Mouse (Mus musculus): Measurements from ENCODE around the gene Ubald2.

Ubald2 gene

GRCm38 (mm10) chr11:116434287-116434966 lies 533 bp downstream of the Ubald2 start:
- DNase-seq = peak; percentile 79

- DNase-seq = no peak
Measured at GRCm38 (mm10) chr11:116434967-116435752, 1.3 kb downstream of the Ubald2 start.

GRCm38 (mm10) chr11:116435992-116436724 lies 2.3 kb downstream of the Ubald2 start:
- DNase-seq = no peak

GRCm38 (mm10) chr11:116436725-116437331 lies 2.9 kb downstream of the Ubald2 start:
- no peak for DNase-seq

- DNase-seq = no peak
Measured at GRCm38 (mm10) chr11:116437541-116437940, 3.6 kb downstream of the Ubald2 start.

- DNase-seq = no peak
Measured at GRCm38 (mm10) chr11:116439269-116440240, 5.7 kb downstream of the Ubald2 start.

GRCm38 (mm10) chr11:116440408-116441068 lies 6.6 kb downstream of the Ubald2 start:
- DNase-seq = no peak

GRCm38 (mm10) chr11:116442129-116442866 lies 8.4 kb downstream of the Ubald2 start:
- DNase-seq = no peak

GRCm38 (mm10) chr11:116442867-116443177 lies 8.9 kb downstream of the Ubald2 start:
- DNase-seq = no peak

GRCm38 (mm10) chr11:116443311-116443710 lies 9.4 kb downstream of the Ubald2 start:
- no peak for DNase-seq

- no peak for DNase-seq
Measured at GRCm38 (mm10) chr11:116443935-116444334, 10.0 kb downstream of the Ubald2 start.

GRCm38 (mm10) chr11:116445596-116446307 lies 11.9 kb downstream of the Ubald2 start:
- DNase-seq = peak; percentile 91

GRCm38 (mm10) chr11:116446308-116446887 lies 12.5 kb downstream of the Ubald2 start:
- no peak for DNase-seq

GRCm38 (mm10) chr11:116447822-116448221 lies 13.9 kb downstream of the Ubald2 start:
- DNase-seq = no peak

- DNase-seq = no peak
Measured at GRCm38 (mm10) chr11:116449341-116449740, 15.4 kb downstream of the Ubald2 start.

- DNase-seq = no peak
Measured at GRCm38 (mm10) chr11:116453889-116454288, 20.0 kb downstream of the Ubald2 start.

- DNase-seq = no peak
Measured at GRCm38 (mm10) chr11:116456234-116456633, 22.3 kb downstream of the Ubald2 start.

GRCm38 (mm10) chr11:116459786-116460185 lies 25.9 kb downstream of the Ubald2 start:
- no peak for DNase-seq

GRCm38 (mm10) chr11:116463338-116463737 lies 29.4 kb downstream of the Ubald2 start:
- DNase-seq = no peak

- DNase-seq = peak; percentile 89
Measured at GRCm38 (mm10) chr11:116463833-116464232, 29.9 kb downstream of the Ubald2 start.

Measured in embryo, embryonic 11 days (tissue).